Mouse (Mus musculus) lung, postnatal 0 days (tissue): ENCODE measurements around the gene Lrig2. TPM values are rescaled to one million over a fixed set of nuclear protein-coding genes. Genes with fewer than 3 reads are reported as not detected.

Experiments
- ATAC-seq: fragments of 200-750 bp; cut with Nextera tagmentation; 2 replicates; pipeline ENCODE4 v1.8.0; 2017; ENCODE audit warnings: moderate library complexity
- DNase-seq: peaks from one replicate; pipeline ENCODE4 v3.0.0-alpha.2; 2016; ENCODE audit warnings: low spot score
- H3K27ac ChIP-seq: fragments of 300-500 bp; sonication (generic); 2 replicates; pipeline ENCODE4 v1.5.1; 2014; ENCODE audit warnings: antibody characterized with exemption, mild to moderate bottlenecking, low read length, mixed read lengths
- H3K27me3 ChIP-seq: fragments of 300-500 bp; sonication (generic); replicated peaks from 2 replicates; pipeline ENCODE4 v1.6.1; 2014; ENCODE audit warnings: low read length, mixed read lengths; ENCODE audit not compliant: insufficient read depth
- H3K36me3 ChIP-seq: fragments of 300-500 bp; sonication (generic); 2 replicates; pipeline ENCODE4 v1.6.1; 2014; ENCODE audit warnings: low read length, mixed read lengths; ENCODE audit not compliant: insufficient read depth
- H3K4me1 ChIP-seq: fragments of 300-500 bp; sonication (generic); 2 replicates; pipeline ENCODE4 v1.6.1; 2014; ENCODE audit warnings: antibody characterized with exemption, low read depth, low read length, mixed read lengths; ENCODE audit not compliant: insufficient read depth
- H3K4me2 ChIP-seq: fragments of 300-500 bp; sonication (generic); replicated peaks from 2 replicates; pipeline ENCODE4 v1.6.1; 2014; ENCODE audit warnings: low read depth, mild to moderate bottlenecking, low read length, moderate library complexity, mixed read lengths
- H3K4me3 ChIP-seq: fragments of 300-500 bp; sonication (generic); 2 replicates; pipeline ENCODE4 v1.5.1; 2014; ENCODE audit warnings: low read depth, low read length
- H3K9ac ChIP-seq: fragments of 300-500 bp; sonication (generic); replicated peaks from 2 replicates; pipeline ENCODE4 v1.6.1; 2014; ENCODE audit warnings: low read depth, mild to moderate bottlenecking
- H3K9me3 ChIP-seq: fragments of 300-500 bp; sonication (generic); 2 replicates; pipeline ENCODE4 v1.6.1; 2016; ENCODE audit warnings: low read length, mixed read lengths
- CTCF ChIP-seq: IDR thresholded peaks from 2 replicates; pipeline ENCODE4 v1.5.1; 2016; ENCODE audit warnings: antibody characterized with exemption, mild to moderate bottlenecking
- EP300 ChIP-seq: IDR thresholded peaks from 2 replicates; pipeline ENCODE4 v1.6.1; 2016; ENCODE audit warnings: antibody characterized with exemption, mild to moderate bottlenecking, control low read depth
- WGBS: fragments of 180-500 bp; shearing (Covaris S2); extraction: QIAGEN DNeasy Blood & Tissue Kit; methylation state at CpG from one replicate; pipeline ENCODE4 v1.1.7; 2014; 5-methylcytosine and 5-hydroxymethylcytosine counted together
- polyA plus RNA-seq: library from polyadenylated mRNA; unstranded; fragments of >200 nt; fragmentation: Nextera tagmentation; extraction: Ambion mirVana; gene quantifications from 2 replicates; pipeline ENCODE4 v1.2.1, GENCODE M21; 2015

Lrig2 gene
- polyA plus RNA-seq, 1 experiment from 2014 or later: 9.4 TPM

GRCm38 (mm10) chr3:104514510-104514909 is 2.8 kb upstream of the Lrig2 start:
- Histone ChIP-seq H3K9ac (no peak overlapping the region), H3K4me1 (0 out of 2 replicates have a peak, but pooled peaks cover 3% of the 10 kb centered on the region), H3K4me3 (no peak overlapping the region), H3K27ac (no peak overlapping the region), H3K27me3 (no peaks in the 10 kb centered on the region), H3K4me2 (no peak overlapping the region), H3K36me3 (no peaks in the 10 kb centered on the region), H3K9me3 (no peaks in the 10 kb centered on the region)
- DNase-seq: no peak
- ATAC-seq: no peak
- TF ChIP-seq EP300 (no peak), CTCF (no peak)
- 67% methylated on average over 2 of the region's 2 CpGs for WGBS

DNA sequence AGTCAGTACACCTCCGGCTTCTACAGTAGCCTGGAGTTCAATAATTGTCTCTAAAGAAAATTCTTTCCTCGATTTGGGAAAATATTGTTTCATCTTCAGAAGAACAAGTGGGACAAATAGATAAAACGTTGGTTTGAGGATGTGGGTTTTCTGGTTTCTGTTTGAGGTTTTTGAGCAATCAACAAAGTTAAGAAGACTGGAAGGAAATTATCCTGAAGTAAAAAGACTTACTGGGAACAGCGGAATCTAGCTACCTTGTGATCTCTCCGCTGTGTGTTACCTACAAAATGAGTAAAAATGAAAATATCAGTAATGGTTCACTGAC is 668 bp upstream of the Lrig2 start:
- H3K9ac ChIP-seq: peak overlapping the region; percentile 71; the same call in 1 of the 2 replicates
- TF ChIP-seq EP300 (no peak), CTCF (no peak)
- H3K27me3 ChIP-seq: no peaks in the 10 kb centered on the region
- no peaks in the 10 kb centered on the region for H3K36me3 ChIP-seq
- H3K4me1 ChIP-seq: 0 out of 2 replicates have a peak, but pooled peaks cover 3% of the 10 kb centered on the region
- no peaks in the 10 kb centered on the region for H3K9me3 ChIP-seq
- peak overlapping the region; percentile 93 for H3K4me3 ChIP-seq
- ATAC-seq (no peak), DNase-seq (no peak)
- peak overlapping the region; percentile 54 for H3K4me2 ChIP-seq
- H3K27ac ChIP-seq: peak overlapping the region; percentile 66
- 14% methylated on average over 5 of the region's 5 CpGs for WGBS

DNA sequence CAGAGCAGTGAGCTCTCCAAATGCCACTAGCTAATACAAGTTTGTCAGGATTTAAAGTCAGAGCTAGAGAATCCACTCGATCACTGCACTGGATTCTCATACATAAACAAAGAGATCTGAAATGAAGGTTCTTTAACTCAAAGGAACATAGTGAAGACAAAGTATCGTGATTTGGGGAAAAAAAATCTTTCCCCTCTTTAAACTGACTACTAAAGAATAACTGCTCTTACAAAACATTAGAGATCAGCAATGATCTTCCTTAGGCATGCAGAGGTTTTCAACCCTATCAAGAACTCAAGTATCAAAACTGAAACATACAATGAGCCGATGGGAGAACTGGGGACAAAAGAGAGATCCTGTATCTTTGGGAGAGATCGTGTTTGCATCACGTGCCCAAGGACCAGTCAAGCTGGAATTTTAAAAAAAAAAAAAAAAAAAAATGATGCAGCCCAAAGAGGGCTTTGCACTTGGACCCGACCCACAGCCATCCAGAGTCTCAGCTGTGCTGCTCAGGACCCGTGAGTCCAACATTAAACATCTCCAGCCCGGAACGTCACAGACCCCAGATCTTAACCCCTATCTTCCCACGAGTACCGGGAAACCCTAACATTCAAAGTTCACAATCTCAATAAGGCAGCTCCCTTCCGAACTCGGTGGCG is 818 bp downstream of the Lrig2 start:
- Histone ChIP-seq H3K9me3 (no peaks in the 10 kb centered on the region), H3K4me1 (0 out of 2 replicates have a peak, but pooled peaks cover 3% of the 10 kb centered on the region), H3K27me3 (no peaks in the 10 kb centered on the region), H3K4me2 (peak overlapping the region; percentile 66), H3K9ac (peak overlapping the region; percentile 71), H3K27ac (peak overlapping the region; percentile 95), H3K36me3 (no peaks in the 10 kb centered on the region), H3K4me3 (peak overlapping the region; percentile 93)
- ATAC-seq (peak; percentile 11), DNase-seq (peak; percentile 52)
- WGBS: 1% methylated on average over 14 of the region's 14 CpGs
- TF ChIP-seq CTCF: no peak
- no peak for TF ChIP-seq EP300

DNA sequence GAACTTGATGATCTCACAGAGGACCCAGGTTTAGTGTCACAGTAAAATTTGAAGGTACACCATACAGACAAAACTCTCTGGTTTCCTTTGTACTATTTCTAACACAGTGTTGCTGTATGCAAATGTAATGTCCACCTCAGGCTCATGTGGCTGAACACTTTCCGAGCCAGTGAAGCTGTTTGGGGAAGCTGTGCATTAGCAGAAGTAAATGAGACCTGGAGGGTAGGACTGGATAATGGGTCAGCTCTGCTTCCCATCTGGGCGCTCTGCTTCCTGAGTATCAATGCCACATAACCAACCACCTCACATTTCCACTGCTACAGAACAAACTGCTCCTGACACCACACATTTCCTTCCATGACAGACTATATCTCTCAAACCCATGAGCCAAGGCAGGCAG is 10.1 kb downstream of the Lrig2 start:
- no peaks in the 10 kb centered on the region; the same call in 1 of the 2 replicates for H3K4me1 ChIP-seq

GRCm38 (mm10) chr3:104500881-104501280 is 10.8 kb downstream of the Lrig2 start:
- Histone ChIP-seq H3K4me2 (no peak overlapping the region), H3K36me3 (no peaks in the 10 kb centered on the region), H3K9me3 (no peaks in the 10 kb centered on the region), H3K4me3 (no peak overlapping the region), H3K27ac (no peak overlapping the region), H3K9ac (no peak overlapping the region), H3K27me3 (no peaks in the 10 kb centered on the region), H3K4me1 (no peaks in the 10 kb centered on the region; the same call in 1 of the 2 replicates)
- ATAC-seq: no peak
- TF ChIP-seq CTCF (no peak), EP300 (no peak)
- DNase-seq: no peak
- WGBS: 63% methylated on average over 2 of the region's 2 CpGs

More for the DNA sequence above, 10.1 kb downstream of the Lrig2 start:
- H3K9me3 ChIP-seq: no peaks in the 10 kb centered on the region
- 71% methylated on average over 2 of the region's 2 CpGs for WGBS
- H3K36me3 ChIP-seq: no peaks in the 10 kb centered on the region
- H3K27me3 ChIP-seq: no peaks in the 10 kb centered on the region
- no peak overlapping the region for H3K4me2 ChIP-seq
- ATAC-seq (no peak), DNase-seq (no peak)
- TF ChIP-seq EP300: no peak
- no peak for TF ChIP-seq CTCF
- no peak overlapping the region for H3K4me3 ChIP-seq
- no peak overlapping the region for H3K27ac ChIP-seq
- H3K9ac ChIP-seq: no peak overlapping the region

GRCm38 (mm10) chr3:104496176-104496575 is 15.5 kb downstream of the Lrig2 start:
- TF ChIP-seq CTCF: no peak
- TF ChIP-seq EP300: no peak
- Histone ChIP-seq H3K27me3 (no peaks in the 10 kb centered on the region), H3K36me3 (peaks cover 23% of the 10 kb centered on the region), H3K4me1 (no peaks in the 10 kb centered on the region; the same call in 1 of the 2 replicates), H3K4me2 (no peak overlapping the region), H3K27ac (no peak overlapping the region), H3K9ac (no peak overlapping the region), H3K4me3 (no peak overlapping the region), H3K9me3 (no peaks in the 10 kb centered on the region)
- ATAC-seq: no peak
- 91% methylated on average over 4 of the region's 4 CpGs for WGBS
- no peak for DNase-seq
